Mouse (Mus musculus) heart, postnatal 4 days (tissue): ENCODE measurements around the gene Ly6g6d. TPM values are rescaled to one million over a fixed set of nuclear protein-coding genes. Genes with fewer than 3 reads are reported as not detected.
A peak's percentile ranks its signal among the peaks of the same experiment; 100 is the strongest.

Experiments
- DNase-seq: peaks from one replicate; pipeline ENCODE4 v3.0.0; 2021
- total RNA-seq, 2 experiments: library from RNA; stranded (reverse); gene quantifications; 2 replicates each; pipeline ENCODE4 v1.2.3; 2021

Gene Ly6g6d
- total RNA-seq, 2 experiments from 2014 or later, result 1.6 to 2.4 TPM

DNA sequence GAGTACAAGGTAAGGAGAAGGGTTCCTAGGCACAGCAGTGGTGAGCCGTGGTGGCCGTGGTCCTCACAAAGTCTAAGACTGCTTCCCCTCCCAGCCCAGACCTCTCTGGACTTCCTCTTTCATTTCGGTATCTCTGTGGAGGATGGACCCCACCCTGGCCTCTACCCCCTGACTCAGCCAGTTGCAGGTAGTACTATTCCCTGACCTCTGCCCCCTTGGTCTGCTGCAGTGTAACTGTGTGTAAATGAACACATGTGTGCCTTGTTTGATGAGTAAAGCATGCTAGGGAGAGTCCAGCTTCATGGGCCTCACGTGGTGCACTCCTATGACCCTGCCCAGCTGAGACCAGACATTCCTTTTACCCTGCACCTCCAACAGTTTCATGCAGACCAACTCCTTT, 54.1 kb downstream of the Ly6g6d start:
- no peak for DNase-seq

DNA sequence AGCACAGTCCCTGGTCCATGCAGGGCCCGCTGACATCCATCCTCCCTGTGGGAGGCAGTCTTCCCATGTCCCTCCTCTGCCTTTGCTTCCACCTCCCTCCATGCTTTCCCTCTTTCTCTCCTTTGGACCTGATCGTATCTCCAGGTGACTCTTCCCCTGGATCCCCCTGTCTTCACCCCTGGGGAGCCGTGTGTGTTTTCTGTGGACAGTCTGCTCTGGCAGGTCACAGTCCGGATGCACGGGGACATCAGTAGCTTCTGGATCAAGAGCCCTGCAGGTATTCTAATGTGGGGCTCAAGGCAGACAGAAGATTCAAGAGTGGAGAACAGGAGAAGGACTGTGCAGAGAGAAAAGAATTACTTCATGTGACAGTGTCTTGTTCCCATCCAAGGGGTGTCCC, 54.6 kb downstream of the Ly6g6d start:
- DNase-seq, result no peak

DNA sequence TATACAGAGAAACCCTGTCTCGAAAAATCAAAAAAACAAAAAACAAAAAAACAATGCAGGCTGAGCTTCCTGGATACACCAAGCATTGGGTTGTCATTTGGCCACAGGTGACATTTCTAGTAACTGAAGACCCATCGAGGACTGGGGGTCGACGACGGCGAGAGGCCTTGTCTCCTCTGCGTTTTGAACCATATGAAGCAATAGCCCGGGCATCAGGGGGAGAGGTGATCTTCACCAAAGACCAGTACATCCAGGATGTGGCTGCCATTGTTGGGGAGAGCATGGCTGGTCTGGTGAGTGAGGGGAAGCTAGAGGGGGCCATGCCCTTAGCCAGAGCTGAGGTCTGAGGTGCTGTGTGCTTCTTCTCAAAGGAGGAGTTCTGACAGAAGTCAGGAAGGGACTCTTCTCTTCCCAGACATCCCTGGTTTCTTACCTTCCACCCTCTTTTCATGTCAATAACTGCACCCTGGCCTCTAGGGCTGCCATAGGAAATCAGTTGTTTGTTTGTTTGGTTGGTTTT, 55.3 kb downstream of the Ly6g6d start:
- no peak for DNase-seq

DNA sequence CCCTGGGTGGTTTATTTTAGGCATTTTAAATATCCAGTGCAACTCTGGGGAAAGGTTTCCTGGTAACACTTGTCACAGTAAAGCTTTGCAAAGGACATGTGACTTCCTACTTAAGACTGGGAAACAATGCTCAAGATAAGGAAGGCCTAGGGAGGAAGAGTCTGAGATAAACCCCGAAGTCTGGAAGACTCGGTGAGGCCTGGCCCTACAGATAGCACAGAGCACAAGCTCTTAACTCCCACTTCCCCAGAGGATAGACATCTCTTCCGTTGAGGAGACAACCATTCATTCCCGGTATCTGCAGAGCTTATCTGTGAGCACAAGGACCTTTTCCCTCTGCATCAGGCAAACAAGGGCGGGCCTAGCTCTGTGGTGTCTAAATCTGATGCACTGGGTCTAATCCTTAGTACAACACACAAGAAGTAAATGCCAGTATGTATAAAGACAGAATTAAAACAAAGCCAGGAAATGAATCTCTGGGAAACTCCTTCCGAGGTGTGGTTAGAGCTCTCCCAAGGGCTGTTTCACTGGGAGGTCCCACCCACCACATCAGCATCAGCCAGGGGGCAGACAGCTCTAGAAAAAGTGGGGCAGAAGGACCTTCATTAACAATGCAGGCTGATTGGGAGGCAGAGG, 55.9 kb downstream of the Ly6g6d start:
- peak; percentile 45 for DNase-seq

Other genes with a start within 250 kb of the Ly6g6d start
- 10 to 100 TPM; 13.6 to 16.2 TPM for gene Stk19, start 241.1 kb downstream of the Ly6g6d start, total RNA-seq
- 10 to 100 TPM; 21.4 to 23.0 TPM for gene Dxo, start 241.0 kb downstream of the Ly6g6d start, total RNA-seq
- gene Skiv2l, start 227.9 kb downstream of the Ly6g6d start, total RNA-seq, result 10 to 100 TPM; 27.4 to 27.9 TPM
- gene Nelfe, start 227.7 kb downstream of the Ly6g6d start, total RNA-seq, result 10 to 100 TPM; 30.4 to 34.2 TPM
- gene Cfb, start 215.5 kb downstream of the Ly6g6d start, total RNA-seq, result 1 to 10 TPM in 1 of 2 experiments, under 1 TPM in 1; 0.88 to 2.6 TPM
- gene Zbtb12, start 198.6 kb downstream of the Ly6g6d start, total RNA-seq, result 1 to 10 TPM; 7.9 TPM
- gene Gm20547, start 196.0 kb downstream of the Ly6g6d start, total RNA-seq, result not detected
- gene C2, start 179.8 kb downstream of the Ly6g6d start, total RNA-seq, result 1 to 10 TPM; 3.0 to 3.7 TPM
- gene Ehmt2, start 179.6 kb downstream of the Ly6g6d start, total RNA-seq, result 10 to 100 TPM; 55.7 to 56.8 TPM
- gene Slc44a4, start 163.6 kb downstream of the Ly6g6d start, total RNA-seq, result not detected
- 10 to 100 TPM; 10.1 to 11.7 TPM for gene Neu1, start 146.8 kb downstream of the Ly6g6d start, total RNA-seq
- gene Hspa1b, start 118.8 kb downstream of the Ly6g6d start, total RNA-seq, result 1 to 10 TPM; 4.8 to 5.2 TPM
- not detected for gene Gm20481, start 108.2 kb downstream of the Ly6g6d start, total RNA-seq
- gene Hspa1a, start 105.9 kb downstream of the Ly6g6d start, total RNA-seq, result 1 to 10 TPM; 2.6 to 2.9 TPM
- gene Hspa1l, start 105.4 kb downstream of the Ly6g6d start, total RNA-seq, result 1 to 10 TPM; 5.3 to 6.6 TPM
- gene Lsm2, start 96.2 kb downstream of the Ly6g6d start, total RNA-seq, result 10 to 100 TPM; 52.2 to 55.0 TPM
- 10 to 100 TPM; 46.7 to 49.0 TPM for gene Vars, start 77.1 kb downstream of the Ly6g6d start, total RNA-seq
- 1 to 10 TPM; 1.6 to 1.8 TPM for gene Vwa7, start 61.5 kb downstream of the Ly6g6d start, total RNA-seq
- 1 to 10 TPM in 1 of 2 experiments, under 1 TPM in 1; 0.74 to 1.3 TPM for gene Sapcd1, start 50.0 kb downstream of the Ly6g6d start, total RNA-seq
- gene Msh5, start 31.3 kb downstream of the Ly6g6d start, total RNA-seq, result 1 to 10 TPM; 4.0 to 6.5 TPM
- 100 to 1,000 TPM; 166 to 167 TPM for gene Clic1, start 28.1 kb downstream of the Ly6g6d start, total RNA-seq
- 100 to 1,000 TPM; 104 to 106 TPM for gene Ddah2, start 19.0 kb downstream of the Ly6g6d start, total RNA-seq
- not detected for gene Ly6g6c, start 12.7 kb downstream of the Ly6g6d start, total RNA-seq
- under 1 TPM in 1 of 2 experiments, not detected in 1; 0.47 TPM for gene Mpig6b, start 11.9 kb downstream of the Ly6g6d start, total RNA-seq
- gene Ly6g6e, start 1.2 kb downstream of the Ly6g6d start, total RNA-seq, result not detected
- not detected for gene Ly6g6f, start 7.5 kb upstream of the Ly6g6d start, total RNA-seq
- 10 to 100 TPM; 50.6 to 53.5 TPM for gene Abhd16a, start 11.2 kb upstream of the Ly6g6d start, total RNA-seq
- gene Ly6g5c, start 30.2 kb upstream of the Ly6g6d start, total RNA-seq, result not detected
- under 1 TPM; 0.52 to 0.62 TPM for gene Ly6g5b, start 37.4 kb upstream of the Ly6g6d start, total RNA-seq
- gene Gpank1, start 43.4 kb upstream of the Ly6g6d start, total RNA-seq, result 1 to 10 TPM; 6.0 to 6.2 TPM
- gene Csnk2b, start 44.0 kb upstream of the Ly6g6d start, total RNA-seq, result 100 to 1,000 TPM; 189 to 196 TPM
- gene D17H6S53E, start 48.3 kb upstream of the Ly6g6d start, total RNA-seq, result 10 to 100 TPM; 26.6 to 27.3 TPM
- gene Apom, start 54.0 kb upstream of the Ly6g6d start, total RNA-seq, result not detected
- gene Bag6, start 57.1 kb upstream of the Ly6g6d start, total RNA-seq, result 100 to 1,000 TPM; 318 to 321 TPM
- gene Prrc2a, start 86.8 kb upstream of the Ly6g6d start, total RNA-seq, result 100 to 1,000 TPM; 248 to 251 TPM
- 1 to 10 TPM; 2.9 to 3.4 TPM for gene Aif1, start 98.0 kb upstream of the Ly6g6d start, total RNA-seq
- gene Lst1, start 110.4 kb upstream of the Ly6g6d start, total RNA-seq, result 1 to 10 TPM; 4.2 to 4.8 TPM
- 1 to 10 TPM in 1 of 2 experiments, under 1 TPM in 1; 0.81 to 1.0 TPM for gene Ltb, start 116.4 kb upstream of the Ly6g6d start, total RNA-seq
- 1 to 10 TPM in 1 of 2 experiments, under 1 TPM in 1; 0.76 to 1.3 TPM for gene Tnf, start 123.9 kb upstream of the Ly6g6d start, total RNA-seq
- gene Lta, start 127.3 kb upstream of the Ly6g6d start, total RNA-seq, result under 1 TPM; 0.26 to 0.32 TPM
- under 1 TPM in 1 of 2 experiments, not detected in 1; 0.52 TPM for gene Gm16181, start 142.8 kb upstream of the Ly6g6d start, total RNA-seq
- gene Atp6v1g2, start 155.6 kb upstream of the Ly6g6d start, total RNA-seq, result 1 to 10 TPM; 8.0 to 9.3 TPM
- 10 to 100 TPM; 10.8 to 11.0 TPM for gene Nfkbil1, start 157.7 kb upstream of the Ly6g6d start, total RNA-seq
- gene Ddx39b, start 163.7 kb upstream of the Ly6g6d start, total RNA-seq, result 100 to 1,000 TPM; 221 to 230 TPM
- 10 to 100 TPM; 45.9 to 50.4 TPM for gene H2-D1, start 184.7 kb upstream of the Ly6g6d start, total RNA-seq
- under 1 TPM; 0.43 to 0.55 TPM for gene H2-Q1, start 242.3 kb upstream of the Ly6g6d start, total RNA-seq